Mouse (Mus musculus): Measurements from ENCODE around the gene Ptk7. TPM values are rescaled to one million over a fixed set of nuclear protein-coding genes. Genes with fewer than 3 reads are reported as not detected.
A peak's percentile ranks its signal among the peaks of the same experiment; 100 is the strongest.

Gene Ptk7
- polyA plus RNA-seq, 1 experiment = 6.5 TPM

- Histone ChIP-seq H3K4me3 (ENCODE audit: insufficient read depth, low read length) (no peak overlapping the region), H3K4me1 (ENCODE audit: control insufficient read depth, insufficient read depth, low read length) (no peaks in the 10 kb centered on the region), H3K27ac (ENCODE audit: insufficient read depth, low read length) (no peak overlapping the region)
- TF ChIP-seq POLR2A (IDR thresholded peaks at IDR 0.05; ENCODE audit: extremely low read depth, insufficient read depth, low read length) = no peak
- TF ChIP-seq CTCF (IDR thresholded peaks at IDR 0.05; ENCODE audit: extremely low read depth, insufficient read depth, low read length) = no peak
These were observed 16.1 kb downstream of the Ptk7 start for GRCm38 (mm10) chr17:46613229-46613628.

GRCm38 (mm10) chr17:46612820-46613219 is 16.5 kb downstream of the Ptk7 start:
- H3K27ac ChIP-seq (ENCODE audit: insufficient read depth, low read length) = no peak overlapping the region

GRCm38 (mm10) chr17:46612189-46612588 is 17.1 kb downstream of the Ptk7 start:
- Histone ChIP-seq H3K4me1 (ENCODE audit: control insufficient read depth, insufficient read depth, low read length) (no peaks in the 10 kb centered on the region), H3K27ac (ENCODE audit: insufficient read depth, low read length) (no peak overlapping the region), H3K4me3 (ENCODE audit: insufficient read depth, low read length) (no peak overlapping the region)
- TF ChIP-seq POLR2A (IDR thresholded peaks at IDR 0.05; ENCODE audit: extremely low read depth, insufficient read depth, low read length) = no peak
- no peak for TF ChIP-seq CTCF (IDR thresholded peaks at IDR 0.05; ENCODE audit: extremely low read depth, insufficient read depth, low read length)

More at GRCm38 (mm10) chr17:46612820-46613219, 16.5 kb downstream of the Ptk7 start:
- H3K4me1 ChIP-seq (ENCODE audit: control insufficient read depth, insufficient read depth, low read length) = no peaks in the 10 kb centered on the region
- H3K4me3 ChIP-seq (ENCODE audit: insufficient read depth, low read length) = no peak overlapping the region
- TF ChIP-seq CTCF (IDR thresholded peaks at IDR 0.05; ENCODE audit: extremely low read depth, insufficient read depth, low read length) (no peak), POLR2A (IDR thresholded peaks at IDR 0.05; ENCODE audit: extremely low read depth, insufficient read depth, low read length) (no peak)

- H3K4me3 ChIP-seq (ENCODE audit: insufficient read depth, low read length) = no peak overlapping the region
- TF ChIP-seq POLR2A (IDR thresholded peaks at IDR 0.05; ENCODE audit: extremely low read depth, insufficient read depth, low read length) (no peak), CTCF (IDR thresholded peaks at IDR 0.05; ENCODE audit: extremely low read depth, insufficient read depth, low read length) (no peak)
- no peaks in the 10 kb centered on the region for H3K4me1 ChIP-seq (ENCODE audit: control insufficient read depth, insufficient read depth, low read length)
- no peak overlapping the region for H3K27ac ChIP-seq (ENCODE audit: insufficient read depth, low read length)
These were observed 18.0 kb downstream of the Ptk7 start for GRCm38 (mm10) chr17:46611316-46611715.

- Histone ChIP-seq H3K4me1 (ENCODE audit: control insufficient read depth, insufficient read depth, low read length) (0 out of 2 replicates have a peak, but pooled peaks cover 2% of the 10 kb centered on the region), H3K4me3 (ENCODE audit: insufficient read depth, low read length) (no peak overlapping the region), H3K27ac (ENCODE audit: insufficient read depth, low read length) (no peak overlapping the region)
- TF ChIP-seq POLR2A (IDR thresholded peaks at IDR 0.05; ENCODE audit: extremely low read depth, insufficient read depth, low read length) = no peak
- no peak for TF ChIP-seq CTCF (IDR thresholded peaks at IDR 0.05; ENCODE audit: extremely low read depth, insufficient read depth, low read length)
These were observed 19.4 kb downstream of the Ptk7 start for GRCm38 (mm10) chr17:46609721-46610514.

- peaks cover 3% of the 10 kb centered on the region; the same call in 1 of the 2 replicates for H3K4me1 ChIP-seq (ENCODE audit: control insufficient read depth, insufficient read depth, low read length)
- no peak overlapping the region for H3K4me3 ChIP-seq (ENCODE audit: insufficient read depth, low read length)
- TF ChIP-seq CTCF (IDR thresholded peaks at IDR 0.05; ENCODE audit: extremely low read depth, insufficient read depth, low read length) (no peak), POLR2A (IDR thresholded peaks at IDR 0.05; ENCODE audit: extremely low read depth, insufficient read depth, low read length) (no peak)
- H3K27ac ChIP-seq (ENCODE audit: insufficient read depth, low read length) = no peak overlapping the region
These were observed 23.3 kb downstream of the Ptk7 start for GRCm38 (mm10) chr17:46605987-46606386.

- H3K4me3 ChIP-seq (ENCODE audit: insufficient read depth, low read length) = no peak overlapping the region
- TF ChIP-seq POLR2A (IDR thresholded peaks at IDR 0.05; ENCODE audit: extremely low read depth, insufficient read depth, low read length) (no peak), CTCF (IDR thresholded peaks at IDR 0.05; ENCODE audit: extremely low read depth, insufficient read depth, low read length) (no peak)
- H3K4me1 ChIP-seq (ENCODE audit: control insufficient read depth, insufficient read depth, low read length) = peaks cover 3% of the 10 kb centered on the region; the same call in 1 of the 2 replicates
- no peak overlapping the region for H3K27ac ChIP-seq (ENCODE audit: insufficient read depth, low read length)
These were observed 24.2 kb downstream of the Ptk7 start for GRCm38 (mm10) chr17:46605126-46605525.

- Histone ChIP-seq H3K4me1 (ENCODE audit: control insufficient read depth, insufficient read depth, low read length) (peaks cover 5% of the 10 kb centered on the region; the same call in 1 of the 2 replicates), H3K4me3 (ENCODE audit: insufficient read depth, low read length) (no peak overlapping the region), H3K27ac (ENCODE audit: insufficient read depth, low read length) (no peak overlapping the region)
- TF ChIP-seq CTCF (IDR thresholded peaks at IDR 0.05; ENCODE audit: extremely low read depth, insufficient read depth, low read length) (no peak), POLR2A (IDR thresholded peaks at IDR 0.05; ENCODE audit: extremely low read depth, insufficient read depth, low read length) (no peak)
These were observed 26.1 kb downstream of the Ptk7 start for GRCm38 (mm10) chr17:46603229-46603628.

GRCm38 (mm10) chr17:46602212-46602611 is 27.1 kb downstream of the Ptk7 start:
- no peak overlapping the region for H3K4me3 ChIP-seq (ENCODE audit: insufficient read depth, low read length)
- H3K27ac ChIP-seq (ENCODE audit: insufficient read depth, low read length) = no peak overlapping the region
- no peak for TF ChIP-seq POLR2A (IDR thresholded peaks at IDR 0.05; ENCODE audit: extremely low read depth, insufficient read depth, low read length)
- TF ChIP-seq CTCF (IDR thresholded peaks at IDR 0.05; ENCODE audit: extremely low read depth, insufficient read depth, low read length) = no peak
- peaks cover 5% of the 10 kb centered on the region; the same call in 1 of the 2 replicates for H3K4me1 ChIP-seq (ENCODE audit: control insufficient read depth, insufficient read depth, low read length)

- peaks cover 5% of the 10 kb centered on the region; the same call in 1 of the 2 replicates for H3K4me1 ChIP-seq (ENCODE audit: control insufficient read depth, insufficient read depth, low read length)
- TF ChIP-seq POLR2A (IDR thresholded peaks at IDR 0.05; ENCODE audit: extremely low read depth, insufficient read depth, low read length) (no peak), CTCF (IDR thresholded peaks at IDR 0.05; ENCODE audit: extremely low read depth, insufficient read depth, low read length) (peak; percentile 14; the same call in 1 of the 2 replicates)
- no peak overlapping the region for H3K27ac ChIP-seq (ENCODE audit: insufficient read depth, low read length)
- H3K4me3 ChIP-seq (ENCODE audit: insufficient read depth, low read length) = no peak overlapping the region
These were observed 28.7 kb downstream of the Ptk7 start for GRCm38 (mm10) chr17:46600569-46600968.
